Mouse (Mus musculus): ENCODE data around the gene Sidt1. TPM values are rescaled to one million over a fixed set of nuclear protein-coding genes. Genes with fewer than 3 reads are reported as not detected.

Sidt1 gene
- polyA plus RNA-seq, 1 experiment from 2014 or later, result 4.7 TPM

GRCm38 (mm10) chr16:44200146-44200545 is 132.8 kb downstream of the Sidt1 start:
- Histone ChIP-seq H3K36me3 (peaks cover 12% of the 10 kb centered on the region), H3K9me3 (no peaks in the 10 kb centered on the region), H3K27me3 (replicated peaks) (no peaks in the 10 kb centered on the region), H3K4me3 (replicated peaks) (no peak overlapping the region), H3K27ac (no peak overlapping the region), H3K4me1 (no peaks in the 10 kb centered on the region), H3K9ac (no peak overlapping the region), H3K4me2 (no peak overlapping the region)
- 91% methylated on average over 4 of the region's 4 CpGs for WGBS
- no peak for ATAC-seq (ENCODE audit: insufficient read depth, low FRiP score, low read depth)

GRCm38 (mm10) chr16:44199066-44199703 is 133.8 kb downstream of the Sidt1 start:
- Histone ChIP-seq H3K27me3 (replicated peaks) (no peaks in the 10 kb centered on the region), H3K4me3 (replicated peaks) (no peak overlapping the region), H3K9me3 (no peaks in the 10 kb centered on the region), H3K27ac (no peak overlapping the region), H3K4me1 (no peaks in the 10 kb centered on the region), H3K9ac (no peak overlapping the region), H3K36me3 (peaks cover 12% of the 10 kb centered on the region), H3K4me2 (no peak overlapping the region)
- 86% methylated on average over 14 of the region's 14 CpGs for WGBS
- no peak for ATAC-seq (ENCODE audit: insufficient read depth, low FRiP score, low read depth)

- no peak overlapping the region for H3K4me2 ChIP-seq
- H3K27me3 ChIP-seq (replicated peaks), result no peaks in the 10 kb centered on the region
- no peak overlapping the region for H3K4me3 ChIP-seq (replicated peaks)
- no peak for ATAC-seq (ENCODE audit: insufficient read depth, low FRiP score, low read depth)
- WGBS, result 88% methylated on average over 2 of the region's 2 CpGs
- no peaks in the 10 kb centered on the region for H3K4me1 ChIP-seq
- no peaks in the 10 kb centered on the region for H3K9me3 ChIP-seq
- H3K36me3 ChIP-seq, result no peaks in the 10 kb centered on the region
- no peak overlapping the region for H3K9ac ChIP-seq
- no peak overlapping the region for H3K27ac ChIP-seq
Measured at GRCm38 (mm10) chr16:44190968-44191367, 142.0 kb downstream of the Sidt1 start.

Other genes starting within 250 kb of the Sidt1 start
- 49.4 and 51.8 TPM in 2 replicates for gene Atp6v1a, start 193.5 kb downstream of the Sidt1 start, polyA plus RNA-seq (2015; fragmentation: Nextera tagmentation; extraction: Ambion mirVana)
- 110 and 112 TPM in 2 replicates for gene Naa50, start 193.4 kb downstream of the Sidt1 start, polyA plus RNA-seq (2015; fragmentation: Nextera tagmentation; extraction: Ambion mirVana)
- 3.3 and 3.4 TPM in 2 replicates for gene Usf3, start 159.9 kb downstream of the Sidt1 start, polyA plus RNA-seq (2015; fragmentation: Nextera tagmentation; extraction: Ambion mirVana)
- gene Spice1, start 13.9 kb upstream of the Sidt1 start, polyA plus RNA-seq (2015; fragmentation: Nextera tagmentation; extraction: Ambion mirVana), result 28.3 and 28.7 TPM in 2 replicates
- gene Cfap44, start 61.6 kb upstream of the Sidt1 start, polyA plus RNA-seq (2015; fragmentation: Nextera tagmentation; extraction: Ambion mirVana), result 0.17 TPM in 2 replicates
- 12.6 and 14.0 TPM in 2 replicates for gene Boc, start 225.7 kb upstream of the Sidt1 start, polyA plus RNA-seq (2015; fragmentation: Nextera tagmentation; extraction: Ambion mirVana)

Measured in stomach, embryonic 15.5 days (tissue).